Mouse (Mus musculus): ENCODE results near the gene Fam53b. TPM values are rescaled to one million over a fixed set of nuclear protein-coding genes. Genes with fewer than 3 reads are reported as not detected.

Fam53b gene
- total RNA-seq, 2 experiments from 2014 or later: 21.3 to 22.5 TPM

DNA sequence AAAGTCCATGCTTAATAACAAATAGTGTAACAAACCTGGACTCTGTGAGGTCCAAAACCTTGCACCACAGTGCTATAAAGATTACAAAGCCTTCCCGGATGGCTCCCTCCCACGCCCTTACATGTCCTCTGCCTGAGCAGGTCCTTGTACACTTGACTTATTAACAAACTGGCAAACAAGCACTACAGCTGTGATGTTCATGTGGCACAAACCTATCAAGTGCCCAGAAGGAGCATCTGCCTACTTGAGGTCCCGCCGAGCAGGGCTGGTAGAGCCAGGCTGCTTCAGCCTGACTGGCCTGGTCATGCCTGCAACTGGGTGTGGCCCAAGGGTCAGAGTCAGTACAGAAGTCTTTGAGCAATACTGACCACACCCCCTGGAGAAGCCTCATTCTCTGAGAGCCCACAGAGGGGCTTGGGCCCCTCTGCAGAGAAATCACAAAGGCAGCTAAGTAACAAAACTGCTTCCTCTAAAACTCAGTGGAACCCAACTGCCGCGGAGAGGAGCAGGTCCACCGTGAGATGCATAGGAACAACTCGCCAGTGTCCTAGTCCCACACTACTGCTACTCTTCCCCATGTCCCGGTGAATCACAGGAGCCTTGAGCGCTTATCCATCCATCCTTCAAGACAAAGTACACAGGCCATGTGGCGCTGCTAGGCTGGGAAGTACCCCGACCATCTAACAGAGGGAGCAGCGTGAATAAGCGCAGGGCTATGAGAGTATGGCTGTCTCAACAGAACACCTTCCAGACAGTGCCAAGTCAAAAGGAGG is 23.1 kb downstream of the Fam53b start:
- DNase-seq: no peak

DNA sequence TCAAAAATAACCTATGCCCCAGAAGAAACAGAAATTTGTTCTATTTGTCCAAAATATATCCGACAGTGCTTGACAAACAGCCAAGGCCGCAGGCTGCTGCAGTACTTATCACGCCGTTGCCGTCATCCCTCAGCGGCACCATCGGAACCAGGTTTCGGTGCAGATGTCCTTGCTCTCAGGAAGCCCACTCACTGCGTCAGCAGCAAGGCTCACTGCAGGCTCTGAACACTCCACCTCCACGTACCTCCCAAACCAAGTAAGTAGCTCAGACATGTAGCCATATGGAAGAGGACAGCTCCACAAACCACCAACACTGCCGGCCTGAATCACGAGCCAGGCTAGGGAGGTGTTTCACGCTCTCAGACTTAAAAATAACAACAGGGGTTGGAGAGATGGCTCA is 24.9 kb downstream of the Fam53b start:
- no peak for DNase-seq

DNA sequence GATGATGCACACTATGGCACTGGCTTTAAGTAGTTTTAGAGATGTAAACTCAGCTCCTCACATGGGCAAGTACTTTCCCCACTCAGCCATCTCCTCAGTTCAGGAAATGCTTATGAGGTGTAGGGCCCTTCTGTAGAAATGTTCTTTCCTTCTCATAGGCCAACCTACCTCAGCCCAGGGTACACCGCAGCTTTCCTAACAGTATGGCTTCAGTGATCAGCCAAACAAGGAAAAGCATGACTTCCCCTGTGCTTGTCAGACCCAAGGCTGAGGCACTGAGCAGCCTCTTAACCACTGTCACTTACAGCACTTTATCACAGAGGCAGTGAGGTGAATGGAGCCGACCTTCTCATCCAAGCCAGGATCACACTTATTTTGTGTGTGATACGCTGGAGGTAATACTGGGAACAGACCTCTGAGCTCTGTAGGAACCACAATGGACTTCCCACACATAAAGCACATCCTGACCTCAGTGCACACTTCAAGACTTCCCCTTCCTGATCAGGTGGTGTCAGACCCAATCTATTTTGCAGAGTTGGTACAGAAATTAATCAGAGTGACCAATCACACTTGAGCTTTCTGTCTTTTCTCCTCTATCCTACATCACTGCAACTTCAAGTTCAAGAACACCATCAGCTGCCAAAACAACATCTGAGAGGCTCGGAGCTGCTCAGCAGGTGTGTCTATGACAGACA is 26.0 kb downstream of the Fam53b start:
- DNase-seq: peak in 1 of 2 experiments; percentile 58

DNA sequence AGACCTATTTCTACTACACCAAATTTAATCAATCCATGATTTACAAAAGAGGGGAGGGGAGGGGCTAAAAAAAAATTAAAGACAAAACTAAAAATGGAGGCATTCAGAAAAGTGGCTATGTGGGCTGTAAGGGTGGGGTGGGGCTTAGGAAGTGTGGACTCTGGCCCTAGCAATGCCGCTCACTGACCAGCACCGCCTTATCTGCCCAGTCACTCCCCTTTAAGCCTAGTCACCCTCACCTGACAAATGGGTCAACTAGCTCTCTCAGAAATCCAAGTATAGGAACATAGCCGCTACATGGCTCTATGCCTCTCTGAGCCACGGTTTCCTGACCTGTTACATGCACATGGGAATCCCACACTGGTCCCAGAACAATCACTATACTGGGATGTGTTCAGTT is 26.7 kb downstream of the Fam53b start:
- DNase-seq: no peak

DNA sequence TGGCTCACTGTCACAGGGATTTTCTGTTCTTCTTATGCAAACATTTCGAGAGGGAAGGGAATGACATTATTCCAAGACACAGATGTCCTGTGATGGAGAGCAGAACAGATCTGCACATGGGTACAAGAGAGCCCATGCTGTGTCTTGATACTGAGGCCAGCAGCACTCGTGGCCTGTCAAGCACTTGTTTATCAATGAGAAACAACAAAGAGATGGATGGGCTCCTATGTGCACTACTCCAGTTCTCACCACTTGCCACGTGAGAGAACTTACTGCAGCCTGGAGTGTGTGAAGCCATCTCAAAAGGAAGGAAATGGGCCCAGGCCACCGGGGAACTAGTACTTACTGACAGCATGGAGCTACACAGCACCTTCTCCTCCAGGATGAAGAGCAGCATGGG is 27.2 kb downstream of the Fam53b start:
- no peak for DNase-seq

DNA sequence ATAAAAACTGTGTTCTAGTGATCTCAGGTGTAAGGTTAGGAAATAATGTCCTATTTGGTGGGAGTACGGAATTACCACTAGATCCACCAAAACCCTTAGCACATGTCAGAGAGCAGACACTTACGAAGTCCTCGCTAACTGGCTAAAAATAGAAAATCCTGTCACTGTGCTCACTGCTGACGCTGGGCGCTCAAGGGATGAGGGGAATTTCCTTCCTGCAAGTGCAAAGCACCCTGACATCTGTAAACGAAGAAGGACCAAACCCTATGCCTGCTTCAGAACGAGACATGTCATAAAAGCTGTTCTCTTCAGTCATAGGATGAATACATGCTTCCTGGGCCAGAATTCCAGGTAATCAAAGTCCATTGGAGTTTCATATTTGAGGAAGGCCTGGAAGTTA is 27.7 kb downstream of the Fam53b start:
- peak in 1 of 2 experiments; percentile 76 for DNase-seq

DNA sequence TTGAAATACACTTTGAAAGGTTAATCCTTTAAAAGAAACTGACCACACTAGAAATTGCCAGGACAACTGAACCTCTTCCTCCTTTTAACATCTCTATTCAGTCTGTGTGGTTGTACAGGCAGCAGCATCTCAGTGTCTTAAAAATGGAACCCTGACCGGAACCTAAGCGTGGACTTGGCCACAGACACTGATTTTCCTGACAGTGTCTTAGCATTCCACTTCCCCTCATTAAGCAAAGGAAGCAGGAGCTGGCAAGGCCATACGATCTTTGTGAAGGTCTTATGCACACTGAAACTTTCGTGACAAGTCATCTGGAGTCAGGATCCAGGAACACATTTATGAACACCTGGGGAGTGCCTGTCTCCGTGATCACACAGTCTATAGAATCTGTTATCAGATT is 29.6 kb downstream of the Fam53b start:
- peak in 1 of 2 experiments; percentile 60 for DNase-seq

DNA sequence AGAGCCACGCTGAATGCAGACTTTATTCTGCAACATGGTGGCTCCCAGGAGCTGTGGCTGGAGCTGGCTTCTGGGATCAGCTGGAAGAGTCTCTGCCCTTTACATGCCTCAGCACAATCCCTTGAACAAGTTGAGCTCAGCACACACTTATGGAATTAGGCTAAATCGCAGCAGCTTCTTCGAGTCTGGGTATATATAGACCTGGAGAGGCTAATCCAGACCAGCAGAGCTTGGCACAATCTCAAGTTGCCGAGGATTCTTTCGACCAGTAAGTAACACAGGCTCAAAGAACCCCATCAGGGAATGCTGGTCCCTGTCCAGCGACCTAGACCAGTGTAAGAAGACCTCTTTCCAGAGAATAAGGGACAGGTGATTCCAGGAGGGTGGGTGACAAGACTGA is 31.8 kb downstream of the Fam53b start:
- DNase-seq: peak in 1 of 2 experiments; percentile 41

DNA sequence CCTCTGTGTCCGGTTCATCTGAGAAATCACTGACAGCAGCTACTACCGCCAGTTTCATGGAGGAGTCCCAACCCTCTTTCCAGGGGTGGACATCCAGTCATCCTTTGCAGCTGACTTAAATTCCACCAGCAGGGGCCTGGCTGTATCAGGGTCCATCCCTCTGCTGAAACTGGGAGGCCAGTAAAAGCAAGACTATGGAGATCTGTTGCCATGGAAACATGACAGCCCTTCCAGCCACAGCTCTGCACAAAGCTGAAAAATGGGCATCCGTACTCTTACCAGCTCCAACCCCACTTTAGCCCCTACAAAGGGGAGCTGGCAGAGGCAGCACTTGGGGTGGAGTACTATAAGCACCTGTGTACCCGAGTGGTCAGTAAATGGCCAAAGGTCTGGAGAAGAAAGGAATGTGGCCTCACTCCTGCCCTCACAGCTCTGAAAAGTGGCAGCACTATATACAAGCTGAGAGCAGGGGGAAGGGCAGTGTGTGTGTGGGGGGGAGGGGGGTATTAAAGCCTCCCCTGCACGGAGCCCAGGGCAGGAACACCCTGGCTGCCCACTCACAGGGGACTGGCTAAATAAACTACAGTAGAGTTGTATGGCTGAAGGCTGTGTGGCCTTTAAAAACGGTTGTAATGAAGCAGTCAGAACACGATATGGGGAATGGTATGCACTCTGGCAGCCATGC is 32.4 kb downstream of the Fam53b start:
- DNase-seq: no peak

DNA sequence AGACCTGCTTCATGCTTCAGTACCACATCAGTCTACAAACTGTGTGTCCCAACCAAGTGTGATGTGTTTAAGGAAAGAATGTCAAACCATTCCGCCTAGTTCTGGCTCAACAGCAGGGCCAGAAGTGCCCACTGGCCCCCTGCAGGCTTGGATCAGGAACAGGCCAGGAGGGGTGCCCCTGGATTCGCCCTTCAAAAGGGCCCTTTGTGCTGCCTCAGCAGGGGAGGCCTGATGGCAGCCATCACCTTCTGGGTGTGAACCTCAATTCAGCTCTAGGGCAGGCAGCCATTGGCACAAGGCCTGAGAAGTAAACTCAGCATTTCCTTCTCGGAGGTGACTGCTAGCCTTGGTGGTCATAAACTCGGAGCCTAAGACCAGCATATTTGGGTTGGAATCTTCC is 33.1 kb downstream of the Fam53b start:
- peak in 1 of 2 experiments; percentile 46 for DNase-seq

DNA sequence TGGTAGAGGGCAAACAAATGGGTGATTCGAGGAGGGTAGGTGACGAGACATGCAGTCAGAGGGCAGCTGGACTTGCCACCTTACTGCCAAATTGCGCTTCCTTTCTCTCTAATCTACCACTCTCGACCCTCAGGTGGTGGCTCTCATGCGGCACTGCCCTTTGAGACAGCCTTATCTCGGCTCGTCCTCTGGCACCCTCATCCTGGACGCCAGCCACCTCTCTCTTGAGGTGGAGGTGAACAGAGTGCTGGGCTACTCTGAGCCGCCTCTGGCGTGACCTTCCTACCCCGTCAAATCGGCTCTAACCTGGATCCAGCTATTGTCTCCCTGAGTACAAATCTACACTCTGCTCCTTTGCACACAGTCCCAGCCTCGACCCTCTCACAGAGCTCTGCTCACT is 35.1 kb downstream of the Fam53b start:
- peak; percentile 67 to 68 for DNase-seq

DNA sequence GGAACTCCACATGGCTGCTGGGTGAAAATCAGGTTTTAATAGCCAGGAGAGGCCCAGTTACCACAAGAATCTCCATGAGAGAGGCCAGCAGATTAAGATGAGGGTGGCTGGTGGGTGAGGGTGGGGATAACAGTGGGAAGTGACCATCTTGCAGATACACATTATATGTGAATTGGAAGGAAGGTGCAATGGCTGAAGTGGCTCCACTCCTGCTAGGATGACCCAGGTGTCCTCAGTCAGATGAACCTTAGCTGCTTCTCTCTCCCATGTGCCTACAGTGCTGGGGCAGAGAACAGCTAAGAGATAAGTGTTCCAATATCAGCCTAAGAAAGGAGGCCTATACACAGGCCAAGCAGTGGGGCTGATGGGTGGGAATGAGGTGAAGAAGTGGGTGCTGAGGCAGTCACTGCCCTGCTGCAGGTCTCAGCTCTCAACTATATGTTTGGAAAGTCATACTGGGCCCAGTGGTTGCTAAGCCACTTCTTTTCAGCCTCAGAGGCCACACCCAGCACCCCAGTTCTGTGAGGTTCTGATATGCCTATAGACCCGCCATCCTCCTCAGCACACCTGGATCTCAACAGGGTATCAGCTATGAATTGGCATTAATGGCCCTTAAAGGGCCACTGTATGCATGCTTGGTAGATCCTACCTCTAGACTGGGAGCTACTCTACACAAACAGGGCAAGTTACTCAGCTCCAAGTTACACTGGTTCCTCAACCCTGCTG is 35.8 kb downstream of the Fam53b start:
- no peak for DNase-seq

DNA sequence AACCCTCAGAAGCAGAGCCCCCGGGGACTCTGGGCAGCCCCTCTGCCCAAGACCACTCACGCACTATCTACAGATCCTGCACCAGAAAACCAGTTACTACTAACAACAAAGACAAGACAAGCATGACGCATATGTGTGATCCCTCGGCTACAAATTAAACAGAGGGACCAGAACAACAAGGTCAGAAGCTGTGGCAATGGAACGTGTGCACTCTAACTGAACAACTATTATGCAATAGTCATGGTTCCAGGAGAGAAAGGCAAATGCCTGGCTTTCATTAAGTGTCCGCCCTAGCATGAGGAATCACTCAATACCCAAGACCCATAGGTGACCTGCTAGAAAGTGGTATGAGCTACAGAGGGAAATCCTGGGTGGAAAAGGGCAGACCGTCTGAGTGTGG is 36.6 kb downstream of the Fam53b start:
- DNase-seq: no peak

DNA sequence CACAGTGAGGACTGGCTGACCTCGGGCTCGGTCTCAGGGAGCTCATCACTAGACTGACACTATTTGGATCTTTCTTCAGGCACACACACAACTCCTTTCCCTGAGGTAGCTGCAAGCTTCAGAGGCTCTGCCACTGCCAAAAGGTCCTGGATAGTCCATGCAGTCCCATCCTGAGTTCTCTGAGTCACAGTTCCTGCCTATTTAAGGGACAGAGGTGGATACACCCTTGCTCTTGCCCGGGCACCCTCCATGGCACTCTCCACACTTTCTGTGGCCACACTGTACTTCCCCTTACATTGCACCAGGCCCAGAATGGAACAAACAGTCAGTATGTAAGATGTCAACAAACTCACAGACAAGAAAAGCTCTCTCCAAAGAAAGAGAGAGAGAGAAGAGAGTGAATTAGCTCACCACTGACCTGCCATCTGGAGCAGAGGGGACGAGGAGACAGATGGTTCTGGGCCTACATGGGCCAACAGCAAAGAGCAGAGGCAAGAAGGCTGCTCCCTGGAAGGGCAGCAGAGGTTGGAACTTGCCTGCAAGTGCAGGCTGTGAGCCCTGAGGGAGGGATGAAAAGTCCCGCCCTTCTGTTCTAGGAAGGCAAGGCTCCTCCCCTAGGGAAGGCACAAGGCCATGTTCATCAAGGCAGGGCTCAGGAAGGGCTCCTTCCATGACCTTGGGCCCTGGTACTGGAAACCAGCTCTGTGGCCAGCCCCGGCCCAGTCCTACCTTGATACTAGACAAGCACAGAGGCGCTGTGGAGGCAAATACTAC is 37.2 kb downstream of the Fam53b start:
- peak in 1 of 2 experiments; percentile 77 for DNase-seq

DNA sequence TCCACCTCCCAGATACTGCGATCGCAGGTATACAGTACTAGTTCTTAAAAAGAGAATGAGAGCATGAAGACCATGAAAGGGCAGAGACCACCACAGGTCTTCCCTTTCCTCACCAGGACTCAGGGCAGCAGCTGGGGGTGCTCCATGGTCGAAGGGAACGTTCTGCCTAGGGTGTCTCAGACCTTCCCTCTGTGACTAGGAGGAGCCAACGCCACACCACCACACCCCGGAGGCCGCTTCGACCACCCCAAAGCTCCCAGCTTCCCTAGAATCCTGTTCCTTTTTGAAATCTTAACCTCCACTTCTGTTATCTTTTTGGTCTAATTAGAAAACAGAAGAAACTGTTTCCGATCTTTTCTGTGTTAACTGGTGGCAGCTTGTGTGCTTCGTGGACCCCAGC is 37.8 kb downstream of the Fam53b start:
- no peak for DNase-seq

DNA sequence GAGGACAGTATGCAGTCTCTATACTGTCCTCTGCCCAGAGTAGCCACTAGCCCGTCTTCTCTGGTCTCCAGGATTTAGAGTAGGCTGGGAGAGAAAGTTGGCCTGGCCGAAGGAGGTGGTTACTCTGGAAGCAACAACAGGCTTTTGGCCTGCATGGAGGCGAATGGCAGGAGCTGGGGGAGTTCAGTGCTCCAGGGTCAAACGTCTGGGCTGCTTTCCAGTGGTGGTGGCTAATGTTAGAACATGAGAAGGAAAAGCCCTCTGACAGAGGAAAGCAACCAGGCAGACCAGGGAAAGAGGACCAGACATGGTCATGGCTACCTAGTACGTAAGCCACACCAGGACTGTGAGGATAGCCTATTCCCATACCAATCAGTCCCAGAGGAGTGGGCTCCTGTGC is 38.4 kb downstream of the Fam53b start:
- peak; percentile 87 to 92 for DNase-seq

DNA sequence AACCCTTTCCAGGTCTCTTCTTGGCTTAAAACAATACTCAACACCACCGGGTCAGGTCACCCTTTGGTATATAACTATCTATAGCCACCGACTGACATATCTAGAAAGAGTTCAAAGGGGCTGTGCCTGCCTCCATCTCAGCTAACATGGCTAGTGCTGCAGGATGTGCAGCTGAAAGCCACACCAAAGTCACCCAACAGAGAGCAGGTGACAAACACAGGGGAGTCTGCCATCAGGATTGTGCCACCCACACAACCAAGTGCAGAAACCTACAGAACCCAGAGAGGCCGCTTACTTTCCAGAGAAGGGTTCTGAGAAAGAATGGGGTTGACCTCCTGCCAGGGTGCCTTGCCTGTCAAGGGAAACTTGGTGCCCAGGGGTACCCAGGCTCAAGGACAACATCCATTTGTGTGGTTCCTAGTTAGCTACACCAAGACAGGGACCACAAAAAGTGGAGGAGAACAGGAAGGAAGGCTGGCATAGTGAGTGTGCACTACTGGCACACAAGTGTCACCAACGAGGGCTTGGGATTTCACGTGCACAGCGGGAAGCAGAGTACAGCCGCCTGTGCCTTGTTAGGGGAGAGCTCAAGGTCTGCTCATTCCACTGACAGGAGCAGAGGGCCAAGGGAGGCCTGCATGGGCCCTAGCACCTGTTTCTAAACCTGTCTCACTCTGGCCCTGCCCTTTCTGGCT is 40.5 kb downstream of the Fam53b start:
- no peak for DNase-seq

DNA sequence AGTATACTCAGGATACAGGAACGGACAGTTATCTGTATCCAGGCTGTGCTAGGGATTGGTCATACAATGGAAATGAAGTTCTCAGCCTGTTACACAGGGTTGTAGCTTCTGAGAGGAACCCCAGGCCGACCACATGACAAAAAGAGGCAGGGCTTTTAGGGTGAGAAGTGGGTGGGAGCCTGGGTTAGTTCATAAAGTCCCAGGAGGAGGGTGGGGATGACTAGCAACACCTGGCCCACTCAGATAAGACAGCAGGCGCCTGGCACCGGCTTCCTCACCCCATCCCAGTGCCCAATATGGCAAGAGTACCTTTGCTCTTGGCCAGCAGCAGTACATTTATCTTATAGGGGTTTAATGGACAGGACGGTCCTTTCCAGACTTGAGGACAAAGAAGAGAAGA is 41.2 kb downstream of the Fam53b start:
- DNase-seq: no peak

DNA sequence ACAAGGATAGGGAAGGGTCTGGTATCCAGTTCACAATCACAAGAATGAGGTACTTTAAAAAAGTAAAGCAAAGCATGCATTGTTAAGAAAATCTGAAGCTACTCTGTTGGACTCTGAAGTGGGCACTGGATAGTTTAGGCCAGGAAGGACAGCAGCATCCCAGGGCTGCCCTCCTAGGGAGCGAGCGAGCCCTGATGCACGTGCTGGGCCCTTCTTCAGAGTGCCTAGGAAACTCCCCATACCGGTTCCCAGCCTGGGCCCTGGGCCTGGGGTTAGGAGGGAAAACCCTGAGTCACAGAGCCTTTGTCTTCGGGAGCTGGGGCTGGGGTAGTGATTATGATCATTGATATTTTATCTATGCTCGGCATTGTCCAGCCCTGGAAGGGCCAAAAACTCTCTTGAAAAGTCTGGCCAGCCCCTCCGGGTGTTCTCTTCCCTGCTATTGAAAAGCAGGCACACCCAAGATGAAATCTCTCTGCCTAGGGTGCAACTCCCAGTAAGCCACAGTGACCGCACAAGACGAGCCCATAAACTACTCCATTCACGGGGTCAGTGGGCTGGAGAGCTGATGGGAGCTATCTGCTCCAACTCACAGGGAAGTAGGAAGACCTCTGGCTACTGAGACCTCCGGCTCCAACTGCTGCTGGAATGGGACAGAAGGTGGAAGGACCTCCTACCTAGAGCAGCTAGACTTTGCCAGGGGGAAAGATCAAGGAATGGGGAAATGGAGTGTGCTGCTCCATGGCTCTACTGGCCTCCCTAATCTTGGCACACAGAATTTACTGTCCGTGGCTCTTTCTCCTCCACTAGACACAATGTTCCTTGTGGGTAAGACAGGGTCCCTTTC is 45.0 kb downstream of the Fam53b start:
- DNase-seq: no peak

DNA sequence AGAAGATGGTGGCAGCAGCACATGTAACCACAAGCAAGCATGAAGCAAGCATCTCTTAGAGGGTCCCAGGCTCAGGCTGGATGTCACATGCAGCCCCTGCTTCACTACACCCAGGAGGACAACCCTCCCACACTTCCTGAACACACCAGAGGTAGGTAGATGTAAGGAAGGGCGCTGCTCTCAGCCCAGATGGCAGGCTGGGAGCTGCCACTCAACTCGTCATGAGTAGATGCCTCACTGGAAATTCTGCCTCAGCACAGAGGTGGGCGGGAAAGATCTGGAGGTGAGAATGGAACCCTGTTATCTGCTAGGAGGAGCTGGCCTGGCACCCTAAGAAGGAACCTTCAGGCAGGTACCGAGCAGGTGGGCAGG is 45.7 kb downstream of the Fam53b start:
- no peak for DNase-seq

Measured in heart, adult 18-20 months (tissue).